Mouse (Mus musculus) spleen, postnatal 0 days (tissue): ENCODE results near the gene Car6. TPM values are rescaled to one million over a fixed set of nuclear protein-coding genes. Genes with fewer than 3 reads are reported as not detected.

Experiments used
- polyA plus RNA-seq: library from polyadenylated mRNA; unstranded; fragments of >200 nt; fragmentation: Nextera tagmentation; extraction: Ambion mirVana; gene quantifications from 2 replicates; pipeline ENCODE4 v1.2.1, GENCODE M21; 2015

The Car6 gene
- polyA plus RNA-seq = not detected in 2 replicates

GRCm38 (mm10) chr4:150201232-150201631, at the start of gene Car6:
TSS of gene Car6 (minus strand) at chr4:150201332.

DNA sequence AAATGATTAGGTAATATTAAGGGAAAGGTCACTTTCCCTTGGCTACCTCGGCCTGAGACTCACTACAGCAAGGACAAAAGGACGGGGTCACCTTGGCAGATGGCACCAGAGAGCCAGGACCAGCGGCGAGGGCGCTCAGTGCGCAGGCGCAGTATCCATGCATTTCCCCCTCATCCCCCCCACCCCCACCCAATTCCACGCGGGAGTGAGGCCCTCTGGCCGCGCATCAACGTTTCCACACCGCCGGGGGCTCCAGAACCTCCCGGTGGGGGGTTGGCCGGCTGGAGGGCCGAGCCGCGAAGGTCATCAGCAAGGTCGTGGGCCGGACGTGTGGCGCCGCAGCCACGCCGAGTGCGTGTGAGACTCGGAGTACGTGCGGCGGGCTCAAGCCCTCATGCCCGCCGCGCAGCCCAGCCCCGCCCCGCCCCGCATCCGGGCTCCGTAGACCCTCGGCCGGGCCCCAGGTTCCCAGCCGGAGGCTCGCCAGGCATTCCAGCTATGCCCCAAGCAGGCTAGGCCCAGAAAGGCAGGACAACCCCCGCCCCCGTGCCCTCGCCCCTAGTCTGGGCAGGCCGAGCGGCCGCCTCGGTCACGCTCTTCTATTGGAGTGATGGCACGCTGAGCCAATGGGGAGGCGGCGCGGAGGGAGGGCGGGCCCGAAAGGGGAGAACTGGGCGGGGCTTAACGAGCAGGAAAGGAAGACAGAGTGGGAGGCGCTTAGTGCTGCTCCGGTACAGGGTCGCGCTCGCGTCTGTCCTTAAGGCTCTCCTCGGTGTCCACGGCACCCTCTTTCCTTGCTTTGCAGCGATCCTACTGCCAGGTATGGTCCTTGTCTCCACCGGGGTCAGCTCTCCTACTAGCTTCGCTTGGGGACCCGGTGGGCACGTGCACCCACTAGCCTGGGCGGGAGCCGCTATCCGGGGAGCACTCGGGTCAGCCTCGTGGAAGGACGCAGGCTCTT, 35.7 kb upstream of the Car6 start, which contains the start of gene Eno1:
Gene Eno1, plus strand, starts transcription at position 201 of the 961 bp plus-strand sequence.

Other genes starting within 250 kb of the Car6 start
- 5.7 and 6.3 TPM in 2 replicates for gene Spsb1, start 246.3 kb downstream of the Car6 start, polyA plus RNA-seq
- 7.3 and 8.2 TPM in 2 replicates for gene H6pd, start 192.3 kb downstream of the Car6 start, polyA plus RNA-seq
- 0.34 and 0.45 TPM in 2 replicates for gene Gpr157, start 114.0 kb downstream of the Car6 start, polyA plus RNA-seq
- 0.05 and 0.11 TPM in 2 replicates for gene Slc2a5, start 82.0 kb downstream of the Car6 start, polyA plus RNA-seq
- gene Slc2a7, start 52.4 kb downstream of the Car6 start, polyA plus RNA-seq = not detected in 2 replicates
- gene Eno1, start 35.4 kb upstream of the Car6 start, polyA plus RNA-seq = 427 and 446 TPM in 2 replicates
- 11.9 and 13.7 TPM in 2 replicates for gene Rere, start 80.3 kb upstream of the Car6 start, polyA plus RNA-seq